Mouse (Mus musculus): ENCODE measurements around the gene Gtpbp10. TPM values are rescaled to one million over a fixed set of nuclear protein-coding genes. Genes with fewer than 3 reads are reported as not detected.
A peak's percentile ranks its signal among the peaks of the same experiment; 100 is the strongest.

Gtpbp10 gene
- polyA plus RNA-seq, 1 experiment: 1.0 TPM

- H3K4me3 ChIP-seq (ENCODE audit: extremely low read depth, insufficient read depth, insufficient read length): peak within 1 kb of the TSS; percentile 86
- H3K36me3 ChIP-seq (ENCODE audit: control insufficient read depth, insufficient read depth, low read length): no peaks in the 10 kb centered on the region
- TF ChIP-seq CTCF (IDR thresholded peaks at IDR 0.05; ENCODE audit: extremely low read depth, insufficient read depth, insufficient read length, insufficient replicate concordance) (no peak), POLR2A (IDR thresholded peaks at IDR 0.05; ENCODE audit: low read depth, low read length) (no peak)
- H3K27ac ChIP-seq (ENCODE audit: insufficient read depth, low read length): peak within 1 kb of the TSS; percentile 38; the same call in 1 of the 2 replicates
- DNase-seq (ENCODE audit: low read depth in 1 of 2, low spot score in 2 of 2): peak; percentile 9 to 52
- no peaks in the 10 kb centered on the region for H3K4me1 ChIP-seq (ENCODE audit: control insufficient read depth, insufficient read depth, insufficient read length)
- peaks cover 8% of the 10 kb centered on the region for H3K27me3 ChIP-seq (ENCODE audit: control insufficient read depth, insufficient read depth, low read length)
- 1% methylated on average over 79 of the region's 79 CpGs for WGBS
Measured at GRCm38 (mm10) chr5:5514196-5515076, 44.9 kb downstream of the Gtpbp10 start, which contains the start of gene Cldn12. Gene Cldn12 (minus strand): TSS chr5:5514958.

GRCm38 (mm10) chr5:5511401-5511800 is 47.9 kb downstream of the Gtpbp10 start:
- no peaks in the 10 kb centered on the region for H3K4me1 ChIP-seq (ENCODE audit: control insufficient read depth, insufficient read depth, insufficient read length)
- TF ChIP-seq POLR2A (IDR thresholded peaks at IDR 0.05; ENCODE audit: low read depth, low read length): no peak
- TF ChIP-seq CTCF (IDR thresholded peaks at IDR 0.05; ENCODE audit: extremely low read depth, insufficient read depth, insufficient read length, insufficient replicate concordance): no peak
- H3K27me3 ChIP-seq (ENCODE audit: control insufficient read depth, insufficient read depth, low read length): peaks cover 8% of the 10 kb centered on the region
- WGBS: 75% methylated on average over 3 of the region's 3 CpGs
- no peaks in the 10 kb centered on the region for H3K36me3 ChIP-seq (ENCODE audit: control insufficient read depth, insufficient read depth, low read length)
- no peak for DNase-seq (ENCODE audit: low read depth in 1 of 2, low spot score in 2 of 2)
- no peak overlapping the region for H3K4me3 ChIP-seq (ENCODE audit: extremely low read depth, insufficient read depth, insufficient read length)
- no peak overlapping the region for H3K27ac ChIP-seq (ENCODE audit: insufficient read depth, low read length)

GRCm38 (mm10) chr5:5510989-5511388 is 48.3 kb downstream of the Gtpbp10 start:
- TF ChIP-seq CTCF (IDR thresholded peaks at IDR 0.05; ENCODE audit: extremely low read depth, insufficient read depth, insufficient read length, insufficient replicate concordance): no peak
- TF ChIP-seq POLR2A (IDR thresholded peaks at IDR 0.05; ENCODE audit: low read depth, low read length): no peak
- 94% methylated on average over 5 of the region's 5 CpGs for WGBS
- Histone ChIP-seq H3K27ac (ENCODE audit: insufficient read depth, low read length) (no peak overlapping the region), H3K27me3 (ENCODE audit: control insufficient read depth, insufficient read depth, low read length) (peaks cover 7% of the 10 kb centered on the region), H3K4me1 (ENCODE audit: control insufficient read depth, insufficient read depth, insufficient read length) (no peaks in the 10 kb centered on the region), H3K4me3 (ENCODE audit: extremely low read depth, insufficient read depth, insufficient read length) (no peak overlapping the region), H3K36me3 (ENCODE audit: control insufficient read depth, insufficient read depth, low read length) (no peaks in the 10 kb centered on the region)
- DNase-seq (ENCODE audit: low read depth in 1 of 2, low spot score in 2 of 2): no peak

GRCm38 (mm10) chr5:5510304-5510887 is 48.9 kb downstream of the Gtpbp10 start:
- Histone ChIP-seq H3K4me3 (ENCODE audit: extremely low read depth, insufficient read depth, insufficient read length) (no peak overlapping the region), H3K4me1 (ENCODE audit: control insufficient read depth, insufficient read depth, insufficient read length) (no peaks in the 10 kb centered on the region), H3K36me3 (ENCODE audit: control insufficient read depth, insufficient read depth, low read length) (no peaks in the 10 kb centered on the region), H3K27me3 (ENCODE audit: control insufficient read depth, insufficient read depth, low read length) (peaks cover 7% of the 10 kb centered on the region), H3K27ac (ENCODE audit: insufficient read depth, low read length) (no peak overlapping the region)
- no peak for TF ChIP-seq CTCF (IDR thresholded peaks at IDR 0.05; ENCODE audit: extremely low read depth, insufficient read depth, insufficient read length, insufficient replicate concordance)
- TF ChIP-seq POLR2A (IDR thresholded peaks at IDR 0.05; ENCODE audit: low read depth, low read length): no peak
- DNase-seq (ENCODE audit: low read depth in 1 of 2, low spot score in 2 of 2): no peak
- 84% methylated on average over 10 of the region's 10 CpGs for WGBS

GRCm38 (mm10) chr5:5508231-5508630 is 51.1 kb downstream of the Gtpbp10 start:
- H3K27ac ChIP-seq (ENCODE audit: insufficient read depth, low read length): no peak overlapping the region
- no peaks in the 10 kb centered on the region for H3K4me1 ChIP-seq (ENCODE audit: control insufficient read depth, insufficient read depth, insufficient read length)
- no peaks in the 10 kb centered on the region for H3K27me3 ChIP-seq (ENCODE audit: control insufficient read depth, insufficient read depth, low read length)
- H3K4me3 ChIP-seq (ENCODE audit: extremely low read depth, insufficient read depth, insufficient read length): no peak overlapping the region
- no peak for DNase-seq (ENCODE audit: low read depth in 1 of 2, low spot score in 2 of 2)
- no peaks in the 10 kb centered on the region for H3K36me3 ChIP-seq (ENCODE audit: control insufficient read depth, insufficient read depth, low read length)
- no peak for TF ChIP-seq POLR2A (IDR thresholded peaks at IDR 0.05; ENCODE audit: low read depth, low read length)
- no peak for TF ChIP-seq CTCF (IDR thresholded peaks at IDR 0.05; ENCODE audit: extremely low read depth, insufficient read depth, insufficient read length, insufficient replicate concordance)
- 90% methylated on average over 10 of the region's 10 CpGs for WGBS

- Histone ChIP-seq H3K4me1 (ENCODE audit: control insufficient read depth, insufficient read depth, insufficient read length) (no peaks in the 10 kb centered on the region), H3K36me3 (ENCODE audit: control insufficient read depth, insufficient read depth, low read length) (no peaks in the 10 kb centered on the region), H3K27me3 (ENCODE audit: control insufficient read depth, insufficient read depth, low read length) (no peaks in the 10 kb centered on the region), H3K4me3 (ENCODE audit: extremely low read depth, insufficient read depth, insufficient read length) (no peak overlapping the region), H3K27ac (ENCODE audit: insufficient read depth, low read length) (no peak overlapping the region)
- no peak for TF ChIP-seq POLR2A (IDR thresholded peaks at IDR 0.05; ENCODE audit: low read depth, low read length)
- TF ChIP-seq CTCF (IDR thresholded peaks at IDR 0.05; ENCODE audit: extremely low read depth, insufficient read depth, insufficient read length, insufficient replicate concordance): peak; percentile 31; the same call in 1 of the 2 replicates
- WGBS: 77% methylated on average over 20 of the region's 20 CpGs
- DNase-seq (ENCODE audit: low read depth in 1 of 2, low spot score in 2 of 2): peak in 1 of 2 experiments; percentile 30
Measured at GRCm38 (mm10) chr5:5507701-5508225, 51.6 kb downstream of the Gtpbp10 start.
